Mouse (Mus musculus): ENCODE results near the gene Ppp1r12b. TPM values are rescaled to one million over a fixed set of nuclear protein-coding genes. Genes with fewer than 3 reads are reported as not detected.
A peak's percentile ranks its signal among the peaks of the same experiment; 100 is the strongest.

Ppp1r12b gene
- polyA plus RNA-seq, 1 experiment: 10.4 TPM

DNA sequence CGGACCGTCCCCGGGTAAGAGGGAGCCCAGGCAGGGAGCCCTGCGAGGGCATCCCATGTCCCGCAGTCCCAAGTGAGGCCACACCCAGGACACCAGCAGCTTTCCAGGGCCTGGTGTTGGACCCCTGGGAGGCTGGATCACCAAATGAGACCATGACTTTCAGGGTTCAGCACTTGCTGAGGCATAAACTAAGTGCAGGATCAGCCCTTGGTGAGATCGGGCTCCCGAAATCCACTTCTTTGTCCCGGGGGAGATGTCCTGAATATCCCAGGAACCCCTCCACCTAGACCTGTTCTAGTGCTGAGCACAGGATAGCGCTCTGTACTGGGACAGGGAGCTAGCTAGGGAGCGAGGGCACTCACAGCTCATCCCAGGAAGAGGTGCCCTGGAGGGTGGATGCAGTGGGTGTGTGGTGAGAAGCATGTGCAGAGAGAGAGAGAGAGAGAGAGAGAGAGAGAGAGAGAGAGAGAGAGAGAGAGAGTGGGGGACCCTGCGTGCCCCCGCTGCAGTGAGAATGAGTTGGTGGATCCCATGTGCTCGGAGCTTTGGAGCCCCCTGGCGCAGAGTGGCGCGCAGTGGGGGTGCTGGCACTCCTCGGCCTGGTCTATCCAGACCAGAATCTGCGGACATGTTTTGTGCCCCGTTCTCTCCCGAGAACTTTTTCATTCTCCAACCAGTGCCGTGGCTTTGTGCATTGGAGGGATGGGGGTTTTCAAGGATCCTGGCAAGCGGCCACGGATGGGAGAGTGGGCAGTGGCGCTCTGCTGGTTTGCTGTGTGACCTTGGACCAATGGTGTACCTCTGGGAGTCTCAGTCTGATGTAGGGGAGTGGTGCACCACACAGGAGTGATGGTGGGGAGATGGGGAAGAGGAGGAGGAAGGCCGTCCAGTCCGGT is 246.1 kb downstream of the Ppp1r12b start:
- Histone ChIP-seq H3K36me3 (ENCODE audit: control insufficient read depth, insufficient read depth, low read length) (no peaks in the 10 kb centered on the region), H3K4me3 (ENCODE audit: low read depth, low read length) (no peak overlapping the region), H3K27ac (ENCODE audit: insufficient read depth, low read depth, low read length) (no peak overlapping the region), H3K27me3 (ENCODE audit: control insufficient read depth, insufficient read depth, low read length) (peaks cover 14% of the 10 kb centered on the region), H3K4me1 (ENCODE audit: control insufficient read depth, insufficient read depth, insufficient read length, low read length) (peaks cover 3% of the 10 kb centered on the region; the same call in 1 of the 2 replicates)
- TF ChIP-seq CTCF (IDR thresholded peaks at IDR 0.05; ENCODE audit: extremely low read depth, insufficient read length, insufficient replicate concordance, low read depth, low read length): no peak
- no peak for TF ChIP-seq POLR2A (IDR thresholded peaks at IDR 0.05; ENCODE audit: low read depth, low read length)
- WGBS: 47% methylated on average over 26 of the region's 26 CpGs

DNA sequence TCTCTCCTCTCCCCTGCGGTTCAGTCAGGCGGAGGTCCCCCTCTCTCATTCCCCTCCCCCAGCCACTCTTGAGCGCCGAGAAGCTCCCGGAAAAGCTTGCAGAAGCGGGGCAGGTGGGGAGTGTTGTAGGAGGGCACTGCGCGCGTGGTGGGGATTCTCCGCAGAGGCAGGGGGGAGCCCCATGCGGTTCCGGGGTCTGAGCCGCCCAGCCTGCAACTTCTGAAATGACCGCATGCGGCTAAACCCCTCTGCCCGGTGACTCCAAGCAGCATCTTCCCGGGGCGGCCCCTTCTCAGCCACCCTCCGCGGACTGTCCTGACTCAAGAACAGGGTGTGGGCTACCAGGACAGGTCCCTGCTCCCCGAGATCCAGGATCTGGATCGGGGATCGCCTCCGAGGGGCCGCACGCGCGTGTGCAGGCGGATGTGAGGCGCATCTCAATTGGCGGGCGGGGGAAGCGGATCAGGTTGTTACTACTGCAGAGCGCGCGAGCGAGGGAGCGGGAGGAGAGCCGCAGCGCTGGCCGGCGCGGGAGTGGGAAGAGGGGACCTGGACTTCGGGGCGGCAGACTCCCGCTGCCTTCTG is 246.8 kb downstream of the Ppp1r12b start:
- peaks cover 14% of the 10 kb centered on the region for H3K27me3 ChIP-seq (ENCODE audit: control insufficient read depth, insufficient read depth, low read length)
- H3K4me3 ChIP-seq (ENCODE audit: low read depth, low read length): peak overlapping the region; percentile 34
- H3K4me1 ChIP-seq (ENCODE audit: control insufficient read depth, insufficient read depth, insufficient read length, low read length): peaks cover 3% of the 10 kb centered on the region; the same call in 1 of the 2 replicates
- H3K27ac ChIP-seq (ENCODE audit: insufficient read depth, low read depth, low read length): no peak overlapping the region
- no peaks in the 10 kb centered on the region for H3K36me3 ChIP-seq (ENCODE audit: control insufficient read depth, insufficient read depth, low read length)
- TF ChIP-seq POLR2A (IDR thresholded peaks at IDR 0.05; ENCODE audit: low read depth, low read length) (no peak), CTCF (IDR thresholded peaks at IDR 0.05; ENCODE audit: extremely low read depth, insufficient read length, insufficient replicate concordance, low read depth, low read length) (no peak)
- WGBS: under 1% methylated on average over 46 of the region's 46 CpGs

DNA sequence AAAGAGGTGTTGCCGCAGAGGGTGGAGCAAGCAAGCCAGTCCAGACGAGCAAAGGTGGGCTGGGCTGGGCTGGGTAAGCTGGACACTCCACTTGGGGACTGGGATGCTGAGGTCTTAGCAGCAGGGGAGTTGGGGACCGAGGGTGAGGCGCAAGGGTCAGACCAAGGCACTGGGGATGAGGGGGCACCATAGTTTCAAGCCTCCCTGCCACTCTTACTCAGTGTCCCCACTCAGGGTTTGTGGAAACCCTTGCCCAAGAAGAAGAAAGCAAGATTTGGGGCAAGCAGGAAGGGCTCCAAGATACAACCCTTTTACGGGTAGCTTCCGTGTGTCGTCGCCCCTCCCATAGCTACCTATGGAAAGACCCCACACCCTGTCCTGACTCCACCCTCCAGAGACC is 247.5 kb downstream of the Ppp1r12b start:
- WGBS: 14% methylated on average over 8 of the region's 8 CpGs
- Histone ChIP-seq H3K27me3 (ENCODE audit: control insufficient read depth, insufficient read depth, low read length) (peaks cover 14% of the 10 kb centered on the region), H3K36me3 (ENCODE audit: control insufficient read depth, insufficient read depth, low read length) (no peaks in the 10 kb centered on the region), H3K4me3 (ENCODE audit: low read depth, low read length) (no peak overlapping the region), H3K27ac (ENCODE audit: insufficient read depth, low read depth, low read length) (no peak overlapping the region), H3K4me1 (ENCODE audit: control insufficient read depth, insufficient read depth, insufficient read length, low read length) (peaks cover 3% of the 10 kb centered on the region; the same call in 1 of the 2 replicates)
- TF ChIP-seq POLR2A (IDR thresholded peaks at IDR 0.05; ENCODE audit: low read depth, low read length) (no peak), CTCF (IDR thresholded peaks at IDR 0.05; ENCODE audit: extremely low read depth, insufficient read length, insufficient replicate concordance, low read depth, low read length) (no peak)

DNA sequence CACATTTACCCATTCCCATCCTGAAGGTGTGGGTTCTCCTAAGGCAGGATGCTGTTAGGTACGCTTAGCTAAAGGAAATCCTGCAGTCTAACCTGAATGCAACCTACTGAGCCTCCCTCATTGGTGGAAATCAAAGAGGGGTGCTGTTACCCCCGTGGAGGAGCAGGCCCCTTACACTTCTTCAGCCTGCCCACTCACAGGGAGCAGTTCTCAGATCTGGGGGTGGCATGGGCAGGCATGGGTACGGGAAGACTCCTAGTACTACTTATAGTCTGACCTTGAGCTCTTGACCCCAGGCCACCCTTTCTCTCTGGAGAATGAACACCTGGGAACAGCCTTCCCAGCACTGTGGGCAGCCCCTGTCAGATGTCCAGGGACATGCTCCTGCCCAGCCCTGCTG is 248.2 kb downstream of the Ppp1r12b start:
- Histone ChIP-seq H3K27me3 (ENCODE audit: control insufficient read depth, insufficient read depth, low read length) (peaks cover 14% of the 10 kb centered on the region), H3K4me1 (ENCODE audit: control insufficient read depth, insufficient read depth, insufficient read length, low read length) (peaks cover 3% of the 10 kb centered on the region; the same call in 1 of the 2 replicates), H3K36me3 (ENCODE audit: control insufficient read depth, insufficient read depth, low read length) (no peaks in the 10 kb centered on the region), H3K27ac (ENCODE audit: insufficient read depth, low read depth, low read length) (no peak overlapping the region), H3K4me3 (ENCODE audit: low read depth, low read length) (no peak overlapping the region)
- WGBS: 76% methylated on average over 3 of the region's 3 CpGs
- TF ChIP-seq CTCF (IDR thresholded peaks at IDR 0.05; ENCODE audit: extremely low read depth, insufficient read length, insufficient replicate concordance, low read depth, low read length): no peak
- TF ChIP-seq POLR2A (IDR thresholded peaks at IDR 0.05; ENCODE audit: low read depth, low read length): no peak

DNA sequence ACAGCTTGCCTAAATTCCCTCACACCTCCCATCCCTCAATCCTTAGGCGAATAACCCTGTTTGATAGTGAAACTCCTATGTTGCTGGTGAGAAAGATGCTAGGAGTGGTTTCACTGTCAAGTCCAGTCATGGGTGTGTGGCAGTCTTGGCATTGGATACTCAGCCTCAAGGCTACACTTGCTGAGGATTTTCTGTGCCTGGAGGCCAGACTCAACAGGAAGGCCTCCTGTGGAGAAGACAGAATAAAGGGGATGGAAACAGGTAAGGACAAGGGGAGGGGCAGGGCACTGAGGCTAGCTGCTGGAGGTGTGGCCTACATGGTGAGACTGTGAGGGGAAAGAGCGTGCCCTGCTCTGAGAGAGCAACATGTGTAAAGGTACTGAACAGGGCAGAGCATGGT is 249.2 kb downstream of the Ppp1r12b start:
- Histone ChIP-seq H3K27me3 (ENCODE audit: control insufficient read depth, insufficient read depth, low read length) (peaks cover 14% of the 10 kb centered on the region), H3K4me1 (ENCODE audit: control insufficient read depth, insufficient read depth, insufficient read length, low read length) (peaks cover 3% of the 10 kb centered on the region; the same call in 1 of the 2 replicates), H3K27ac (ENCODE audit: insufficient read depth, low read depth, low read length) (no peak overlapping the region), H3K36me3 (ENCODE audit: control insufficient read depth, insufficient read depth, low read length) (no peaks in the 10 kb centered on the region), H3K4me3 (ENCODE audit: low read depth, low read length) (no peak overlapping the region)
- TF ChIP-seq POLR2A (IDR thresholded peaks at IDR 0.05; ENCODE audit: low read depth, low read length) (no peak), CTCF (IDR thresholded peaks at IDR 0.05; ENCODE audit: extremely low read depth, insufficient read length, insufficient replicate concordance, low read depth, low read length) (no peak)
- WGBS: 78% methylated on average over 2 of the region's 2 CpGs

Other genes with a start within 250 kb of the Ppp1r12b start
- gene Ube2t, start 6.6 kb upstream of the Ppp1r12b start, polyA plus RNA-seq (2012; rRNA removed): 0.58 and 1.4 TPM in 2 replicates
- 0.06 and 0.17 TPM in 2 replicates for gene Lgr6, start 149.3 kb upstream of the Ppp1r12b start, polyA plus RNA-seq (2012; rRNA removed)
- gene Ptpn7, start 176.8 kb upstream of the Ppp1r12b start, polyA plus RNA-seq (2012; rRNA removed): 3.9 and 5.4 TPM in 2 replicates
- 31.0 and 82.9 TPM in 2 replicates for gene Arl8a, start 190.9 kb upstream of the Ppp1r12b start, polyA plus RNA-seq (2012; rRNA removed)
- gene Gpr37l1, start 211.7 kb upstream of the Ppp1r12b start, polyA plus RNA-seq (2012; rRNA removed): 1.9 and 2.2 TPM in 2 replicates